Mouse (Mus musculus) cerebellum, adult 2 months (tissue): ENCODE results near the gene Gnai1.

Experiments used
- CTCF ChIP-seq: fragments of 200-500 bp; IDR thresholded peaks from 2 replicates; pipeline ENCODE4 v1.5.1; 2011; ENCODE audit warnings: low read depth, mild to moderate bottlenecking, control low read depth, low read length, moderate library complexity, borderline replicate concordance; ENCODE audit not compliant: insufficient read depth
- POLR2A ChIP-seq: fragments of 200-500 bp; IDR thresholded peaks from 2 replicates; pipeline ENCODE4 v1.6.1; 2011; ENCODE audit warnings: low read length, control low read depth, borderline replicate concordance; ENCODE audit not compliant: insufficient read depth

DNA sequence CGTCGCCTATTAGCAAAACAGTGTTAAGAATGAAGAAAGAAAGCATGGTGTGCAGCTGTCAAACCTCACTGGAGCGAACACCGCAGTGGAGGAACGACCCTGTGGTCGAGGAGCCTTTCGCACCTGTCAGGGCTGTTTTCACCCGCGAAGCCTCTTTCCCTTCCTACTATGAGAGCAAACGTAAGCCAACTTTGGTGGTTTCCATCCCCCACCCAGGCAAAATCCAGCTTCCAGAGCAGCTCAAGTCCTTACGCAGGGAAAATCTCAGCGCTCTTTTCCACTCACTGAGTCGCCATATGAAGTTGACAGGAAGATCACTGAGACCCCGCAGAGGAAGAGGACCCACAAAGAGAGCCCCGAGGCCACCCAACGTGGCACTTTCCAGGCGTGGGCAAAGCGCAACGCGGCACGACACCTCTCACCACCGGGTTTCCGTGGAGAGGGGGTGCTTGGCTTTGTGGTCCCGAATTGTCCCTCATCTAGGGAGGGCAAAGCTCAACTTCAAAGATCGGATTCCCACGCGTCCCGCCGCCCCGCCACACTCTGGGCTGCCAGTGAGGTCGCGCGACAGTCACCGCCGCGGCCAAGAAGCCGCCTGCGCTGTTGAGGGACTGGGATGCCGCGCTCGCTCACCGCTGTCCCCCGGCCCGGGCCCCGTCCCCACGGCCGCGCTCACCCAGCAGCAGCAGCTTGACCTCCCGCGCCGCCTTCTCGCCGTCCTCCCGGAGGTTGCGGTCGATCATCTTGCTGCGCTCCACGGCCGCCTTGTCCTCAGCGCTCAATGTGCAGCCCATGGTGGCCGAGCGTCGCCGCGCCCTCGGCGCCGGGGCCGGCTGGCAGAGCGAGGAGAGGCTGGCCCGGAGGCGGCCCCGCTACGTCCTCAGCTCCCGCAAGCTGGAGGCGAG lies 527 bp downstream of the Gnai1 start:
- TF ChIP-seq CTCF (no peak), POLR2A (no peak)
